Mouse (Mus musculus) gastrocnemius, postnatal 14 days (tissue): ENCODE results near the gene Ears2. TPM values are rescaled to one million over a fixed set of nuclear protein-coding genes. Genes with fewer than 3 reads are reported as not detected.

ENCODE experiments used
- total RNA-seq, 2 experiments: library from RNA; stranded (reverse); gene quantifications; 2 replicates each; pipeline ENCODE4 v1.2.3; 2021

The Ears2 gene
- total RNA-seq, 2 experiments from 2014 or later = 8.3 to 9.6 TPM

Other genes starting within 250 kb of the Ears2 start
- under 1 TPM; 0.29 to 0.59 TPM for gene Scnn1b, start 202.2 kb downstream of the Ears2 start, total RNA-seq
- 1 to 10 TPM; 8.9 to 9.3 TPM for gene Cog7, start 85.6 kb downstream of the Ears2 start, total RNA-seq
- gene Gga2, start 46.0 kb downstream of the Ears2 start, total RNA-seq = 10 to 100 TPM; 15.6 to 19.2 TPM
- gene Ubfd1, start 88 bp downstream of the Ears2 start, total RNA-seq = 10 to 100 TPM; 25.5 to 25.7 TPM
- 100 to 1,000 TPM; 675 to 794 TPM for gene Ndufab1, start 34.6 kb upstream of the Ears2 start, total RNA-seq
- under 1 TPM; 0.45 to 0.58 TPM for gene Palb2, start 65.7 kb upstream of the Ears2 start, total RNA-seq
- gene Dctn5, start 65.8 kb upstream of the Ears2 start, total RNA-seq = 10 to 100 TPM; 25.8 to 26.2 TPM
- gene Plk1, start 92.2 kb upstream of the Ears2 start, total RNA-seq = 1 to 10 TPM; 3.0 to 4.2 TPM
- gene Ern2, start 118.9 kb upstream of the Ears2 start, total RNA-seq = not detected
- gene Chp2, start 152.2 kb upstream of the Ears2 start, total RNA-seq = 1 to 10 TPM; 4.6 to 4.8 TPM
- under 1 TPM; 0.91 to 0.98 TPM for gene Prkcb, start 221.5 kb upstream of the Ears2 start, total RNA-seq